Mouse (Mus musculus) midbrain, embryonic 14.5 days (tissue): ENCODE measurements around the gene Trappc3. TPM values are rescaled to one million over a fixed set of nuclear protein-coding genes. Genes with fewer than 3 reads are reported as not detected.

ENCODE experiments used
- ATAC-seq: fragments of 200-750 bp; cut with Nextera tagmentation; 2 replicates; pipeline ENCODE4 v1.8.0; 2017; ENCODE audit warnings: moderate number of reproducible peaks, moderate library complexity; ENCODE audit not compliant: low FRiP score, low TSS enrichment
- DNase-seq: peaks from one replicate; pipeline ENCODE4 v3.0.0-alpha.2; 2015
- H3K27ac ChIP-seq: fragments of 300-500 bp; sonication (generic); replicated peaks from 2 replicates; pipeline ENCODE4 v1.5.1; 2014; ENCODE audit warnings: mild to moderate bottlenecking, low read depth, low read length, moderate library complexity
- H3K27me3 ChIP-seq: fragments of 300-500 bp; sonication (generic); 2 replicates; pipeline ENCODE4 v1.6.1; 2014; ENCODE audit warnings: low read length, control low read depth, mixed read lengths; ENCODE audit not compliant: control insufficient read depth, insufficient read depth
- H3K36me3 ChIP-seq: fragments of 300-500 bp; sonication (generic); 2 replicates; pipeline ENCODE4 v1.6.1; 2014; ENCODE audit warnings: low read length, control low read depth; ENCODE audit not compliant: control insufficient read depth, insufficient read depth
- H3K4me1 ChIP-seq: fragments of 300-500 bp; sonication (generic); 2 replicates; pipeline ENCODE4 v1.6.1; 2014; ENCODE audit warnings: mild to moderate bottlenecking, antibody characterized with exemption, low read length, control low read depth; ENCODE audit not compliant: control insufficient read depth, insufficient read depth
- H3K4me2 ChIP-seq: fragments of 300-500 bp; sonication (generic); 2 replicates; pipeline ENCODE4 v1.6.1; 2014; ENCODE audit warnings: mild to moderate bottlenecking, low read length, moderate library complexity
- H3K4me3 ChIP-seq: fragments of 300-500 bp; sonication (generic); replicated peaks from 2 replicates; pipeline ENCODE4 v1.5.1; 2014; ENCODE audit warnings: low read depth, low read length
- H3K9ac ChIP-seq: fragments of 300-500 bp; sonication (generic); replicated peaks from 2 replicates; pipeline ENCODE4 v1.6.1; 2014; ENCODE audit warnings: mild to moderate bottlenecking, low read length, moderate library complexity
- H3K9me3 ChIP-seq: fragments of 300-500 bp; sonication (generic); 2 replicates; pipeline ENCODE4 v1.6.1; 2016; ENCODE audit warnings: low read length, control low read depth, mixed read lengths; ENCODE audit not compliant: control insufficient read depth
- WGBS: fragments of 180-500 bp; shearing (Covaris S2); extraction: QIAGEN DNeasy Blood & Tissue Kit; methylation state at CpG from one replicate; pipeline ENCODE4 v1.1.7; 2014; 5-methylcytosine and 5-hydroxymethylcytosine counted together
- polyA plus RNA-seq: library from polyadenylated mRNA; unstranded; fragments of >200 nt; fragmentation: Nextera tagmentation; extraction: Ambion mirVana; gene quantifications from 2 replicates; pipeline ENCODE4 v1.2.1, GENCODE M21; 2014

Gene Trappc3
- polyA plus RNA-seq, 1 experiment from 2014 or later: 37.1 TPM

DNA sequence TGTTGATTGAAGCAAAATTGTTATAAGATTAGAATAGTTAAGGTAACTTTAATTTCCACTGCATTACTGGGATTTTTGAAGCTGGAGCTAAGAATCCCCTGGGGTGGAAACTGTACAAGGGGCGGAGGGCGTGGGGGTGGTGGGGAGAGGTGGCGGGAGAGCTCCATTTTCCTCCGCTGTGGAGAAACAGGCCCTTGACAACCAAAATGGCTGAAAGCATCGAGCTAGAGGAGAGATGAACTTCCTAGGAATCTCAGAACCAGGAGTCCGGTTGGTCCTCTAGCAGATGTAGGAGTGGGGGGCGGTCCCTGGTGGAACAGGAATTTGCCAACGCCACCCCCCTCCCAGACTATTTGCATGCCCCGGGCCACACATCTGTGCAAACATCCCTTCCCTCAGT, 19.6 kb downstream of the Trappc3 start:
- no peak overlapping the region for H3K27ac ChIP-seq
- H3K27me3 ChIP-seq: peaks cover 12% of the 10 kb centered on the region
- H3K9me3 ChIP-seq: no peaks in the 10 kb centered on the region
- ATAC-seq (no peak), DNase-seq (no peak)
- no peaks in the 10 kb centered on the region for H3K4me1 ChIP-seq
- no peak overlapping the region for H3K4me2 ChIP-seq
- WGBS: 71% methylated on average over 9 of the region's 9 CpGs
- H3K4me3 ChIP-seq: no peak overlapping the region
- no peaks in the 10 kb centered on the region for H3K36me3 ChIP-seq
- H3K9ac ChIP-seq: no peak overlapping the region

DNA sequence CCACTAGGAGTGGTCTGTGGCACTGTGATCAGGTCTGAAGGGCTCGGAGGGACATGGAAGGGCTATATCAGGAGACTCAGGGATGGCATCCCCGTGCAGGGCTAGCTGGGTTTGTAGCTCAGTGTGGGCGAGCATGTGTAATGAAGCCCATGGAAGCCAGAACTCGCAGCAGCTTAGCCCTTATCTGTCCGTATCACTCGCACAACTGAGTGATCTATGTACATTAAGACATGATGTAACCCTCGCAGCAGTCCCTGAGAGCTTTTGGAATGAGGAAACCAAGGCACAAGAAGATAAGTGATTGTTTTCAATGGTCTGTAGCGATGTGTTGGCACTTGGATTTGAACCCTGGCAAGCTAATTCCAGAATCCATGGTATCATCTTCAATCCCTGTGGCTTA, 21.5 kb downstream of the Trappc3 start:
- Histone ChIP-seq H3K4me3 (no peak overlapping the region), H3K9me3 (no peaks in the 10 kb centered on the region), H3K27me3 (peaks cover 30% of the 10 kb centered on the region), H3K27ac (no peak overlapping the region), H3K4me1 (no peaks in the 10 kb centered on the region), H3K9ac (no peak overlapping the region), H3K36me3 (no peaks in the 10 kb centered on the region), H3K4me2 (no peak overlapping the region)
- no peak for ATAC-seq
- whole genome bisulfite sequencing: 89% methylated on average over 8 of the region's 8 CpGs
- DNase-seq: no peak

DNA sequence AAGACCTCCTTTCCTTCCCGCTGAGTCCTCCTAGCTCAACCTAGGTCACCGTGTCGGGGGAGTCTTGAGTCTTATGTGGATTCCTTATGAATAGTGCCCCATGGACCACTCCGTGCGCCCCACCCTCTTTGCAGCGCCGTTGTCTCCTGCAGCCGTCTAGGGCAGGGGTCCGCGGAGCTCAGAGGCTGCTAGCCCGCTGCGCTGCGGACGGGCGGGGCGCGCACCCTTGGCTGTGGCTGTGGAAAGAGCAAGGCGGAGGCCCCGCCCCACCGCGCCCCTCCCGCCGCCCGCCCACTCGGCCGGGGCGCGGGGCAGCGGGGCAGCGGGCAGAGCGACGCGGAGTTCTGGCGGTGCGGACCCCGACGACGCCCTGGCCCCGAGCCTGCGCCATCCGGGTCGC, 24.4 kb downstream of the Trappc3 start, which contains the start of gene Col8a2:
Gene Col8a2, plus strand, starts transcription at position 302 of the 400 bp plus-strand sequence.
- H3K27ac ChIP-seq: no peak within 1 kb of the TSS
- peaks cover 33% of the 10 kb centered on the region for H3K27me3 ChIP-seq
- H3K4me1 ChIP-seq: no peaks in the 10 kb centered on the region
- ATAC-seq: no peak
- no peak for DNase-seq
- H3K9me3 ChIP-seq: no peaks in the 10 kb centered on the region
- H3K36me3 ChIP-seq: no peaks in the 10 kb centered on the region
- WGBS: 3% methylated on average over 42 of the region's 42 CpGs
- peak within 1 kb of the TSS; percentile 20; the same call in 1 of the 2 replicates for H3K9ac ChIP-seq
- H3K4me3 ChIP-seq: peak within 1 kb of the TSS; percentile 24
- H3K4me2 ChIP-seq: peak within 1 kb of the TSS; percentile 48

DNA sequence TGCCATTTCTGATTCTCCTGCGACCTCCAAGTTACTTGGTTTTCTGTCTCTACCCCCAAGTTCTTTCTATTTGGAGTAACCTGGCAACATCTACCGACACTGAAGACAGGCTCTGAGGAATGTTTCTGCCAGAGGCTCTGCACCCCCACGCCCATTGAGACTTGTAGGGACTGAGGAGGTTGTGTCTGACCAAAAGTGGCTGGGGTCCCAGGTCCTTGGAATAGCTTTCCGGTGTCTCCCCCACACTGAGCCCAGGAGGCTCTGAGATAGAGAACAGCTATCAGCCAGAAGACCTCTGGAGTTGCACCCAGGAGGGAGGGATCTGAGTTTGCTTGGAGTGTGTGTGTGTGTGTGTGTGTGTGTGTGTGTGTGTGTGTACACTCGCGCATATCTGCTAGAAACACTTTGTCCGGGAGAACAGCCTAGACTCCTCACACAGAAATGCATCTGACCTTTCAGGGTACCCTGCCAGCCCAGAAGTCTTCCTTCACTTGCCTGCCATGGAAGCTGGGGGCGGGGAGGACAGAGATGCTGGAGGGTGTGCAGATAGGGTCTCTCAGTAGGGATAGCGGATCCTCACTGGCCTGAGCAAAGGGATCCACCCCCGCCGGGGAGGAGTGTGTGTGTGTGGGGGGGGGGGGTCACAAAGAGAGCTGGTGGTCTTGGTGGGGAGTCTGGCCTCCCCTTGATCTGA, 25.3 kb downstream of the Trappc3 start:
- H3K4me3 ChIP-seq: no peak overlapping the region
- 39% methylated on average over 11 of the region's 11 CpGs for WGBS
- no peak overlapping the region for H3K27ac ChIP-seq
- DNase-seq (no peak), ATAC-seq (no peak)
- no peak overlapping the region for H3K4me2 ChIP-seq
- H3K9ac ChIP-seq: no peak overlapping the region
- H3K36me3 ChIP-seq: no peaks in the 10 kb centered on the region
- H3K9me3 ChIP-seq: no peaks in the 10 kb centered on the region
- no peaks in the 10 kb centered on the region for H3K4me1 ChIP-seq
- H3K27me3 ChIP-seq: peaks cover 33% of the 10 kb centered on the region

DNA sequence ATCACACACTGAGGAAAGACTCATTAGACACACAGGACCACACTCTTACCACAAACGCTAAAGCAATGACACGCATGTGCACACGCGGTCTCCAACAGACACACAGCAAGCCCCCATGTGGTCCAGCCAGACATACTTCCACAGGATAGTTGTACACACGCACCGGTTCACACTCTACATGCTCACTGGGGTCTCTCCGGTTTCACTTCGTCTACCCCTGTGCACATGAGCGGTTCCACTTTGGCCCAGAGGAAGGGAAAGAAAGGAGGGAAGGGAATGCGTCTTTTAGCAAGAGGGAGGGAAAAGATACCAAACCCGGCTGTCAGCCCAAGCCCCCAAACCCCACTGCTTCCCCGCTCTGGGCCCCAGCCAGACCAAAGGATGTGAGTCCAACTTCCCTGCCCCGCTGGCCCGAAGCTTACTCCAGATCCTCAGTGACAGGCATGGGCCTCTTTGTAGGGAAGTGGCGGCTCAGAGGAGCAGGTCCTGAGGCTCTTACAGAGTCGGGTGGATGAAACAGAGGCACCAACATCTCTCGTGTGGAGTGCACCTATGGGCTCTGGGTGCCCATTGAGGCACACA, 26.1 kb downstream of the Trappc3 start:
- no peak for DNase-seq
- Histone ChIP-seq H3K27ac (no peak overlapping the region), H3K27me3 (peaks cover 33% of the 10 kb centered on the region), H3K4me3 (no peak overlapping the region), H3K9me3 (no peaks in the 10 kb centered on the region), H3K9ac (no peak overlapping the region), H3K4me1 (no peaks in the 10 kb centered on the region), H3K36me3 (no peaks in the 10 kb centered on the region), H3K4me2 (no peak overlapping the region)
- ATAC-seq: no peak
- 33% methylated on average over 17 of the region's 17 CpGs for WGBS

DNA sequence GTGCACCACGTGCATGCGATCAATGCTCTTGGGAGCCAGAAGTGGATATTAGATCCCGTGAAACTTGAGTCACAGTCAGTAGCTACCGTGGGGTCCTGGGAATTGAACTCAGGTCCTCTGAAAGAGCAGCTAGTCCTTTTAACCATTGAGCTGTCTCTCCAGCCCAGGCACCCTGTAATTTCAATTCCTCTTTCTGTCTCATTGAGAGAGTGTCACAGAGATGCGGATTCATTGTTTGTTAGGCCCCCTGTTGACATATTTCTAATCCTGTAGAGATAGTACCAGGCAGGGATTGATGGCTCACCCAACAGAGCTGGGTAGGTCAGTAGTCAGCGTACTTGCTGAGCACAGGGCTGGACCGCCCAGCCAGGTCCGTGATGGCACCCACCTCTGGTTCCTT, 28.2 kb downstream of the Trappc3 start:
- Histone ChIP-seq H3K9ac (no peak overlapping the region), H3K27ac (no peak overlapping the region), H3K36me3 (no peaks in the 10 kb centered on the region), H3K4me3 (no peak overlapping the region), H3K27me3 (peaks cover 36% of the 10 kb centered on the region), H3K4me2 (no peak overlapping the region), H3K4me1 (no peaks in the 10 kb centered on the region), H3K9me3 (no peaks in the 10 kb centered on the region)
- ATAC-seq: no peak
- 84% methylated on average over 8 of the region's 8 CpGs for WGBS
- DNase-seq: no peak

DNA sequence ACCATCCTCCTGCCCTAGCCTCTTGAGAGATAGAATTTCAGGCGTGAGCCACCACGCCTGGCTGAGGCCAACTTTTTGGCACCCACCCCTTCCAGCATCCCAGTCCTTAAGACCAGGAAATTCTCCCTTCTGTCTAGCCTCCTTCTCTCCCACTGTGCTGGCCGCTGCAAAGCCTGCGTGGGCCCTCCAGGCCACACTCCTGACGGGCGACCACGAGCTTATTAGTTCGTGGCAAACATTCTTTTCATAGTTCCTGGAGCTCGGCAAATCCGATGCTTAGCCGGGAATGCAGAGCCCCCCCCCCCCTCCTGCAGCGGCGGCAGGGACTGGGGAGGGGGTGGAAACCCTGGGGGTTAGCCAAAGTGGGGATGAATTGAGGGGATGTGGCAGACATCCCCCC, 29.1 kb downstream of the Trappc3 start:
- ATAC-seq (no peak), DNase-seq (no peak)
- WGBS: 20% methylated on average over 13 of the region's 13 CpGs
- Histone ChIP-seq H3K4me2 (no peak overlapping the region), H3K27me3 (peaks cover 37% of the 10 kb centered on the region), H3K9me3 (no peaks in the 10 kb centered on the region), H3K9ac (no peak overlapping the region), H3K4me1 (no peaks in the 10 kb centered on the region), H3K4me3 (no peak overlapping the region), H3K27ac (no peak overlapping the region), H3K36me3 (no peaks in the 10 kb centered on the region)

DNA sequence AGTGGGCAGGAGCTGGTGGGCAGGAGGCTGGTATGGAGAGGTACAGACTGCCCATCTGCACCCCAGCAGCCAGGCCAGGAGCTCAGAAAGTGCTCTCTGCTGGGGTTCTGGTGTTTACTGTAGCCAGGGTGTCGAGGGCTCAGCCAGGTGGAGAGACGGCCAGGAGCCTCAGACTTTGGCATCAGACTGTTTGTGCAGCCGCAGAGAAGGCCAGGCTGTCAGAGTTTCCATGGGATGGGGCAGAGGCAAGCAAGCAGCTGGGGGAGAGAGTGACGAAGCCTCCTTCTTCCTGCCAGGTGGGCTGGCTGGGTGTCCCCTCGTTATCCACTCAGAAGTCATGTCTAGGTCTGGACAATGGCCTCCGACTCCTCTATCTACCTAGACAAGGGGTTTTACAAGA, 33.0 kb downstream of the Trappc3 start:
- Histone ChIP-seq H3K27ac (no peak overlapping the region), H3K4me1 (peaks cover 8% of the 10 kb centered on the region; the same call in 1 of the 2 replicates), H3K36me3 (no peaks in the 10 kb centered on the region), H3K4me2 (no peak overlapping the region), H3K27me3 (peaks cover 32% of the 10 kb centered on the region), H3K9me3 (no peaks in the 10 kb centered on the region), H3K4me3 (no peak overlapping the region), H3K9ac (no peak overlapping the region)
- WGBS: 74% methylated on average over 6 of the region's 6 CpGs
- no peak for DNase-seq
- no peak for ATAC-seq

DNA sequence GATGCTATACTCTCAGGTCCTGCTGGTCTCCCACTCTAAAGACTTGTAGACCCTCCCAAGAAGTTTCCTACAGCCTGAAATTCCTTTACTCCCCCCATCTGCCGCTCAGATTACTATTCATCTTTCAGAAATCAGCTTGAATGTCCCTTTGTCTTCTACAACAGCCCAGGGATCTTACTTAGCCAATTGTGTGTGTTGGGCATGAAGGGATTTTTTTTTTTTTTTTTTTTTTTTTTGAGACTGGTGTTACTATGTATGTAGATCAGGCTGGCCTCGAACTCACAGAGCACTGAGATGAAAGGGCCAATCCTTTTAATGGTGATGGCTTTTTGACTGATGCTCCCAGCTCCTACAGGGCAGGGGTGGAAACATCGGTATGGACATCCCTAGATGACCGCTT, 33.8 kb downstream of the Trappc3 start:
- WGBS: 40% methylated on average over 4 of the region's 4 CpGs
- no peak for DNase-seq
- ATAC-seq: no peak
- H3K9ac ChIP-seq: no peak overlapping the region
- no peaks in the 10 kb centered on the region for H3K9me3 ChIP-seq
- H3K27me3 ChIP-seq: peaks cover 40% of the 10 kb centered on the region
- no peak overlapping the region for H3K27ac ChIP-seq
- no peak overlapping the region for H3K4me2 ChIP-seq
- peaks cover 9% of the 10 kb centered on the region for H3K4me1 ChIP-seq
- H3K4me3 ChIP-seq: no peak overlapping the region
- no peaks in the 10 kb centered on the region for H3K36me3 ChIP-seq
